Mouse (Mus musculus): Measurements from ENCODE around the gene Sinhcaf. TPM values are rescaled to one million over a fixed set of nuclear protein-coding genes. Genes with fewer than 3 reads are reported as not detected.

The Sinhcaf gene
- total and polyA plus RNA-seq, 3 experiments = 57.5 to 146 (median 82.3) TPM

GRCm38 (mm10) chr6:148946881-148947405 lies 676 bp upstream of the Sinhcaf start:
- Histone ChIP-seq H3K4me2 (ENCODE audit: insufficient read depth, low read depth, poor library complexity, severe bottlenecking) (peak overlapping the region; percentile 72), H3K79me2 (replicated peaks; ENCODE audit: control insufficient read depth, extremely low read depth, insufficient read depth, poor library complexity, severe bottlenecking) (peaks cover 39% of the 10 kb centered on the region), H3K36me3 (replicated peaks in 1 of 2; ENCODE audit: control insufficient read depth in 1 of 2, insufficient read depth in 1 of 2, low read length in 1 of 2) (peaks cover 0 to 9% of the 10 kb centered on the region in 2 experiments), H3K27ac (ENCODE audit: insufficient read depth, low read depth) (no peak overlapping the region), H3K9ac (ENCODE audit: insufficient read depth, low read depth) (no peak overlapping the region), H3K9me3 (replicated peaks; ENCODE audit: low read length) (no peaks in the 10 kb centered on the region), H3K4me3 (replicated peaks in 1 of 3; ENCODE audit: low read depth in 2 of 3, low read length in 2 of 3, poor library complexity in 1 of 3) (peak overlapping the region; percentile 69 to 95 (median 82)), H3K4me1 (ENCODE audit: control insufficient read depth in 1 of 2, insufficient read depth in 2 of 2) (peaks cover 4 to 19% of the 10 kb centered on the region in 2 experiments; a peak in 3 of 4 replicates), H3K27me3 (replicated peaks) (no peaks in the 10 kb centered on the region)
- no peak for DNase-seq (ENCODE audit: extremely low read depth)
- dilution Hi-C loops (cut with MboI; ENCODE audit: extremely low pct_ligation_motif_present, extremely low pct_unique_long_range_greater_than_20kb, low sequenced_read_pairs) = no loop called here
- in situ Hi-C loops (cut with MboI; ENCODE audit: low pct_ligation_motif_present, low pct_unique_long_range_greater_than_20kb, low sequenced_read_pairs) = loop anchor here (25.0 kb wide), 1 partner anchor 165 kb away; the partner anchor contains the start of gene Dennd5b
- TF ChIP-seq RCOR1 (conservative IDR thresholded peaks at IDR 0.05; ENCODE audit: low read depth, low read length) (0 out of 2 replicates have a peak, but pooled peaks have one; percentile 2), RAD21 (IDR thresholded peaks at IDR 0.05; ENCODE audit: low read depth, low read length) (no peak)

- peak overlapping the region; percentile 94 to 98 (median 95) for H3K4me3 ChIP-seq (replicated peaks in 1 of 3; ENCODE audit: low read depth in 2 of 3, low read length in 2 of 3, poor library complexity in 1 of 3)
- H3K27ac ChIP-seq (ENCODE audit: insufficient read depth, low read depth) = peak overlapping the region; percentile 73
- peak overlapping the region; percentile 14 for H3K4me2 ChIP-seq (ENCODE audit: insufficient read depth, low read depth, poor library complexity, severe bottlenecking)
- H3K27me3 ChIP-seq (replicated peaks) = no peaks in the 10 kb centered on the region
- peaks cover 47% of the 10 kb centered on the region for H3K79me2 ChIP-seq (replicated peaks; ENCODE audit: control insufficient read depth, extremely low read depth, insufficient read depth, poor library complexity, severe bottlenecking)
- H3K9ac ChIP-seq (ENCODE audit: insufficient read depth, low read depth) = peak overlapping the region; percentile 91
- no peaks in the 10 kb centered on the region for H3K9me3 ChIP-seq (replicated peaks; ENCODE audit: low read length)
- peaks cover 4 to 27% of the 10 kb centered on the region in 2 experiments; a peak in 3 of 4 replicates for H3K4me1 ChIP-seq (ENCODE audit: control insufficient read depth in 1 of 2, insufficient read depth in 2 of 2)
- in situ Hi-C loops (cut with MboI; ENCODE audit: low pct_ligation_motif_present, low pct_unique_long_range_greater_than_20kb, low sequenced_read_pairs) = loop anchor here (25.0 kb wide), 1 partner anchor 167 kb away; the partner anchor contains the start of gene Dennd5b
- dilution Hi-C loops (cut with MboI; ENCODE audit: extremely low pct_ligation_motif_present, extremely low pct_unique_long_range_greater_than_20kb, low sequenced_read_pairs) = no loop called here
- no peak for DNase-seq (ENCODE audit: extremely low read depth)
- peaks cover 0 to 14% of the 10 kb centered on the region in 2 experiments for H3K36me3 ChIP-seq (replicated peaks in 1 of 2; ENCODE audit: control insufficient read depth in 1 of 2, insufficient read depth in 1 of 2, low read length in 1 of 2)
- TF ChIP-seq ZKSCAN1 (IDR thresholded peaks at IDR 0.05; ENCODE audit: borderline replicate concordance, low read depth, low read length) = no peak
- TF ChIP-seq ZC3H11A (IDR thresholded peaks at IDR 0.05; ENCODE audit: low read depth, low read length) = no peak
- TF ChIP-seq TBP (conservative IDR thresholded peaks at IDR 0.05; ENCODE audit: low read depth, low read length) = peak; percentile 80; the same call in 1 of the 2 replicates
- no peak for TF ChIP-seq RCOR1 (conservative IDR thresholded peaks at IDR 0.05; ENCODE audit: low read depth, low read length)
- no peak for TF ChIP-seq NELFE (IDR thresholded peaks at IDR 0.05; ENCODE audit: low read depth, low read length)
- peak; percentile 44 for TF ChIP-seq ZNF384 (IDR thresholded peaks at IDR 0.05; ENCODE audit: low read depth, low read length)
- no peak for TF ChIP-seq ELF1 (IDR thresholded peaks at IDR 0.05; ENCODE audit: low read depth, low read length)
- TF ChIP-seq MAFK (IDR thresholded peaks at IDR 0.05; ENCODE audit: insufficient replicate concordance, low read length) = no peak
- TF ChIP-seq CHD2 (IDR thresholded peaks at IDR 0.05; ENCODE audit: low read length) = no peak
- no peak for TF ChIP-seq JUND (conservative IDR thresholded peaks at IDR 0.05; ENCODE audit: low read depth, low read length)
- TF ChIP-seq MEF2A (IDR thresholded peaks at IDR 0.05; ENCODE audit: borderline replicate concordance, low read depth, low read length) = no peak
- TF ChIP-seq E2F4 (IDR thresholded peaks at IDR 0.05; ENCODE audit: insufficient replicate concordance, low read depth, low read length) = no peak
- peak; percentile 85 for TF ChIP-seq MAX (IDR thresholded peaks at IDR 0.05; ENCODE audit: low read length)
- TF ChIP-seq TCF12 (IDR thresholded peaks at IDR 0.05; ENCODE audit: low read depth, low read length) = peak; percentile 50; the same call in 1 of the 2 replicates
- peak; percentile 70; the same call in 1 of the 2 replicates for TF ChIP-seq MYC (IDR thresholded peaks at IDR 0.05; ENCODE audit: low read depth, low read length)
- no peak for TF ChIP-seq JUN (IDR thresholded peaks at IDR 0.05; ENCODE audit: insufficient read depth, low read depth, low read length)
- no peak for TF ChIP-seq NRF1 (IDR thresholded peaks at IDR 0.05; ENCODE audit: low read depth, low read length)
- TF ChIP-seq POLR2AphosphoS2 (IDR thresholded peaks at IDR 0.05; ENCODE audit: low read depth, low read length) = no peak
- TF ChIP-seq ETS1 (conservative IDR thresholded peaks at IDR 0.05; ENCODE audit: low read depth, low read length) = no peak
- no peak for TF ChIP-seq SMC3 (IDR thresholded peaks at IDR 0.05; ENCODE audit: low read depth, low read length)
- no peak for TF ChIP-seq CTCF (conservative IDR thresholded peaks at IDR 0.05 in 1 of 2, IDR thresholded peaks at IDR 0.05 in 1 of 2; ENCODE audit: low read depth in 2 of 2, low read length in 2 of 2)
- TF ChIP-seq CHD1 (IDR thresholded peaks at IDR 0.05; ENCODE audit: low read depth, low read length) = no peak
- TF ChIP-seq RAD21 (IDR thresholded peaks at IDR 0.05; ENCODE audit: low read depth, low read length) = no peak
- 0 out of 2 replicates have a peak, but pooled peaks have one; percentile 3 for TF ChIP-seq BHLHE40 (IDR thresholded peaks at IDR 0.05; ENCODE audit: low read depth, low read length)
- TF ChIP-seq GABPA (IDR thresholded peaks at IDR 0.05; ENCODE audit: insufficient replicate concordance, low read depth, low read length) = no peak
- no peak for TF ChIP-seq USF2 (conservative IDR thresholded peaks at IDR 0.05; ENCODE audit: low read depth, low read length)
- TF ChIP-seq POLR2A (IDR thresholded peaks at IDR 0.05; ENCODE audit: low read depth, low read length) = no peak
- TF ChIP-seq USF1 (IDR thresholded peaks at IDR 0.05; ENCODE audit: low read depth, low read length) = no peak
- no peak for TF ChIP-seq SIN3A (IDR thresholded peaks at IDR 0.05; ENCODE audit: low read length)
Observed at GRCm38 (mm10) chr6:148945509-148946408, 508 bp downstream of the Sinhcaf start.

Data from CH12.LX (cell line).